Mouse (Mus musculus): ENCODE measurements around the gene Slc17a7. TPM values are rescaled to one million over a fixed set of nuclear protein-coding genes. Genes with fewer than 3 reads are reported as not detected.

Gene Slc17a7
- polyA plus RNA-seq, 1 experiment from 2014 or later = 7.8 TPM

- Histone ChIP-seq H3K4me3 (ENCODE audit: control insufficient read depth in 1 of 2, insufficient read depth in 1 of 2, low read depth in 1 of 2, low read length in 2 of 2) (no peak overlapping the region), H3K9me3 (ENCODE audit: control insufficient read depth, low read length) (no peaks in the 10 kb centered on the region), H3K27me3 (ENCODE audit: control insufficient read depth, insufficient read depth, low read length) (peaks cover 58% of the 10 kb centered on the region), H3K27ac (replicated peaks in 1 of 2; ENCODE audit: control insufficient read depth in 1 of 2, insufficient read depth in 1 of 2, low read depth in 2 of 2, low read length in 2 of 2) (no peak overlapping the region), H3K9ac (ENCODE audit: low read length) (no peak overlapping the region), H3K4me1 (ENCODE audit: control insufficient read depth in 2 of 2, insufficient read depth in 2 of 2, low read length in 2 of 2) (peaks cover 10 to 11% of the 10 kb centered on the region in 2 experiments; a peak in 3 of 4 replicates), H3K36me3 (ENCODE audit: control insufficient read depth, insufficient read depth, low read length) (no peaks in the 10 kb centered on the region), H3K4me2 (ENCODE audit: low read length) (no peak overlapping the region)
- no peak for ATAC-seq (ENCODE audit: insufficient number of reproducible peaks, insufficient read depth, low FRiP score, low read depth)
- WGBS = 84% methylated on average over 6 of the region's 6 CpGs
These were observed 26.4 kb downstream of the Slc17a7 start for GRCm38 (mm10) chr7:45190186-45190585.

- Histone ChIP-seq H3K9ac (ENCODE audit: low read length) (no peak overlapping the region), H3K27ac (replicated peaks in 1 of 2; ENCODE audit: control insufficient read depth in 1 of 2, insufficient read depth in 1 of 2, low read depth in 2 of 2, low read length in 2 of 2) (no peak overlapping the region), H3K4me2 (ENCODE audit: low read length) (no peak overlapping the region), H3K4me1 (ENCODE audit: control insufficient read depth in 2 of 2, insufficient read depth in 2 of 2, low read length in 2 of 2) (peaks cover 15% of the 10 kb centered on the region in 2 experiments; a peak in 3 of 4 replicates), H3K9me3 (ENCODE audit: control insufficient read depth, low read length) (no peaks in the 10 kb centered on the region), H3K36me3 (ENCODE audit: control insufficient read depth, insufficient read depth, low read length) (no peaks in the 10 kb centered on the region), H3K27me3 (ENCODE audit: control insufficient read depth, insufficient read depth, low read length) (peaks cover 48% of the 10 kb centered on the region), H3K4me3 (ENCODE audit: control insufficient read depth in 1 of 2, insufficient read depth in 1 of 2, low read depth in 1 of 2, low read length in 2 of 2) (no peak overlapping the region)
- no peak for ATAC-seq (ENCODE audit: insufficient number of reproducible peaks, insufficient read depth, low FRiP score, low read depth)
- 56% methylated on average over 2 of the region's 2 CpGs for WGBS
These were observed 27.4 kb downstream of the Slc17a7 start for GRCm38 (mm10) chr7:45191161-45191560.

- Histone ChIP-seq H3K4me1 (ENCODE audit: control insufficient read depth in 2 of 2, insufficient read depth in 2 of 2, low read length in 2 of 2) (peaks cover 15% of the 10 kb centered on the region in 2 experiments; a peak in 3 of 4 replicates), H3K36me3 (ENCODE audit: control insufficient read depth, insufficient read depth, low read length) (no peaks in the 10 kb centered on the region), H3K27me3 (ENCODE audit: control insufficient read depth, insufficient read depth, low read length) (peaks cover 41% of the 10 kb centered on the region), H3K4me3 (ENCODE audit: control insufficient read depth in 1 of 2, insufficient read depth in 1 of 2, low read depth in 1 of 2, low read length in 2 of 2) (no peak overlapping the region), H3K9ac (ENCODE audit: low read length) (no peak overlapping the region), H3K9me3 (ENCODE audit: control insufficient read depth, low read length) (no peaks in the 10 kb centered on the region), H3K4me2 (ENCODE audit: low read length) (no peak overlapping the region), H3K27ac (replicated peaks in 1 of 2; ENCODE audit: control insufficient read depth in 1 of 2, insufficient read depth in 1 of 2, low read depth in 2 of 2, low read length in 2 of 2) (no peak overlapping the region)
- WGBS = 11% methylated on average over 8 of the region's 8 CpGs
- no peak for ATAC-seq (ENCODE audit: insufficient number of reproducible peaks, insufficient read depth, low FRiP score, low read depth)
These were observed 28.1 kb downstream of the Slc17a7 start for GRCm38 (mm10) chr7:45191803-45192363.

- no peak for ATAC-seq (ENCODE audit: insufficient number of reproducible peaks, insufficient read depth, low FRiP score, low read depth)
- Histone ChIP-seq H3K4me3 (ENCODE audit: control insufficient read depth in 1 of 2, insufficient read depth in 1 of 2, low read depth in 1 of 2, low read length in 2 of 2) (no peak overlapping the region), H3K27me3 (ENCODE audit: control insufficient read depth, insufficient read depth, low read length) (peaks cover 36% of the 10 kb centered on the region), H3K27ac (replicated peaks in 1 of 2; ENCODE audit: control insufficient read depth in 1 of 2, insufficient read depth in 1 of 2, low read depth in 2 of 2, low read length in 2 of 2) (no peak overlapping the region), H3K4me2 (ENCODE audit: low read length) (no peak overlapping the region), H3K9me3 (ENCODE audit: control insufficient read depth, low read length) (no peaks in the 10 kb centered on the region), H3K9ac (ENCODE audit: low read length) (no peak overlapping the region), H3K4me1 (ENCODE audit: control insufficient read depth in 2 of 2, insufficient read depth in 2 of 2, low read length in 2 of 2) (peaks cover 15% of the 10 kb centered on the region in 2 experiments; a peak in 3 of 4 replicates), H3K36me3 (ENCODE audit: control insufficient read depth, insufficient read depth, low read length) (no peaks in the 10 kb centered on the region)
- WGBS = 86% methylated on average over 7 of the region's 7 CpGs
These were observed 29.0 kb downstream of the Slc17a7 start for GRCm38 (mm10) chr7:45192585-45193310.

- Histone ChIP-seq H3K4me1 (ENCODE audit: control insufficient read depth in 2 of 2, insufficient read depth in 2 of 2, low read length in 2 of 2) (peaks cover 15 to 16% of the 10 kb centered on the region in 2 experiments; a peak in 3 of 4 replicates), H3K36me3 (ENCODE audit: control insufficient read depth, insufficient read depth, low read length) (no peaks in the 10 kb centered on the region), H3K4me3 (ENCODE audit: control insufficient read depth in 1 of 2, insufficient read depth in 1 of 2, low read depth in 1 of 2, low read length in 2 of 2) (no peak overlapping the region), H3K9ac (ENCODE audit: low read length) (no peak overlapping the region), H3K4me2 (ENCODE audit: low read length) (no peak overlapping the region), H3K27me3 (ENCODE audit: control insufficient read depth, insufficient read depth, low read length) (peaks cover 29% of the 10 kb centered on the region), H3K9me3 (ENCODE audit: control insufficient read depth, low read length) (no peaks in the 10 kb centered on the region), H3K27ac (replicated peaks in 1 of 2; ENCODE audit: control insufficient read depth in 1 of 2, insufficient read depth in 1 of 2, low read depth in 2 of 2, low read length in 2 of 2) (no peak overlapping the region)
- 64% methylated on average over 5 of the region's 5 CpGs for WGBS
- ATAC-seq (ENCODE audit: insufficient number of reproducible peaks, insufficient read depth, low FRiP score, low read depth) = no peak
These were observed 29.7 kb downstream of the Slc17a7 start for GRCm38 (mm10) chr7:45193406-45193805.

GRCm38 (mm10) chr7:45193871-45194785, 30.4 kb downstream of the Slc17a7 start:
- ATAC-seq (ENCODE audit: insufficient number of reproducible peaks, insufficient read depth, low FRiP score, low read depth) = no peak
- Histone ChIP-seq H3K4me2 (ENCODE audit: low read length) (no peak overlapping the region), H3K9ac (ENCODE audit: low read length) (no peak overlapping the region), H3K4me3 (ENCODE audit: control insufficient read depth in 1 of 2, insufficient read depth in 1 of 2, low read depth in 1 of 2, low read length in 2 of 2) (no peak overlapping the region), H3K36me3 (ENCODE audit: control insufficient read depth, insufficient read depth, low read length) (no peaks in the 10 kb centered on the region), H3K27me3 (ENCODE audit: control insufficient read depth, insufficient read depth, low read length) (peaks cover 22% of the 10 kb centered on the region), H3K27ac (replicated peaks in 1 of 2; ENCODE audit: control insufficient read depth in 1 of 2, insufficient read depth in 1 of 2, low read depth in 2 of 2, low read length in 2 of 2) (no peak overlapping the region), H3K9me3 (ENCODE audit: control insufficient read depth, low read length) (no peaks in the 10 kb centered on the region), H3K4me1 (ENCODE audit: control insufficient read depth in 2 of 2, insufficient read depth in 2 of 2, low read length in 2 of 2) (peaks cover 15 to 16% of the 10 kb centered on the region in 2 experiments; a peak in 3 of 4 replicates)
- WGBS = 76% methylated on average over 17 of the region's 17 CpGs

Data from heart, embryonic 14.5 days (tissue).